Mouse (Mus musculus) limb, embryonic 11.5 days (tissue): ENCODE measurements around the gene Arhgap32. TPM values are rescaled to one million over a fixed set of nuclear protein-coding genes. Genes with fewer than 3 reads are reported as not detected.

Experiments
- ATAC-seq: fragments of 200-750 bp; cut with Nextera tagmentation; 2 replicates; pipeline ENCODE4 v1.8.0; 2017; ENCODE audit warnings: low read depth; ENCODE audit not compliant: insufficient number of reproducible peaks, low FRiP score, low TSS enrichment
- DNase-seq: peaks from one replicate; pipeline ENCODE4 v3.0.0-alpha.2; 2015; ENCODE audit warnings: low spot score
- H3K27ac ChIP-seq: fragments of 300-500 bp; sonication (generic); replicated peaks from 2 replicates; pipeline ENCODE4 v1.5.1; 2014; ENCODE audit warnings: low read depth, mild to moderate bottlenecking, low read length
- H3K27me3 ChIP-seq: fragments of 300-500 bp; sonication (generic); 2 replicates; pipeline ENCODE4 v1.6.1; 2014; ENCODE audit warnings: mild to moderate bottlenecking, low read length, mixed read lengths; ENCODE audit not compliant: control insufficient read depth, insufficient read depth
- H3K36me3 ChIP-seq: fragments of 300-500 bp; sonication (generic); 2 replicates; pipeline ENCODE4 v1.6.1; 2014; ENCODE audit warnings: mild to moderate bottlenecking, low read length, moderate library complexity, mixed read lengths; ENCODE audit not compliant: control insufficient read depth, insufficient read depth
- H3K4me1 ChIP-seq: fragments of 300-500 bp; sonication (generic); 2 replicates; pipeline ENCODE4 v1.6.1; 2014; ENCODE audit warnings: low read length, mixed read lengths; ENCODE audit not compliant: control insufficient read depth, insufficient read depth
- H3K4me2 ChIP-seq: fragments of 300-500 bp; sonication (generic); 2 replicates; pipeline ENCODE4 v1.6.1; 2014; ENCODE audit warnings: low read depth, mild to moderate bottlenecking, moderate library complexity; ENCODE audit not compliant: severe bottlenecking
- H3K4me3 ChIP-seq: fragments of 300-500 bp; sonication (generic); 2 replicates; pipeline ENCODE4 v1.5.1; 2014; ENCODE audit warnings: low read depth, low read length
- H3K9ac ChIP-seq: fragments of 300-500 bp; sonication (generic); 2 replicates; pipeline ENCODE4 v1.6.1; 2014; ENCODE audit warnings: mild to moderate bottlenecking, low read length
- H3K9me3 ChIP-seq: fragments of 300-500 bp; sonication (generic); 2 replicates; pipeline ENCODE4 v1.6.1; 2016; ENCODE audit warnings: low read length; ENCODE audit not compliant: control insufficient read depth
- WGBS: fragments of 180-500 bp; shearing (Covaris S2); extraction: QIAGEN DNeasy Blood & Tissue Kit; methylation state at CpG from one replicate; pipeline ENCODE4 v1.1.7; 2014; 5-methylcytosine and 5-hydroxymethylcytosine counted together
- polyA plus RNA-seq: library from polyadenylated mRNA; unstranded; fragments of >200 nt; fragmentation: Nextera tagmentation; extraction: Ambion mirVana; gene quantifications from 2 replicates; pipeline ENCODE4 v1.2.1, GENCODE M21; 2014

Gene Arhgap32
- polyA plus RNA-seq: 5.3 and 7.8 TPM in 2 replicates

DNA sequence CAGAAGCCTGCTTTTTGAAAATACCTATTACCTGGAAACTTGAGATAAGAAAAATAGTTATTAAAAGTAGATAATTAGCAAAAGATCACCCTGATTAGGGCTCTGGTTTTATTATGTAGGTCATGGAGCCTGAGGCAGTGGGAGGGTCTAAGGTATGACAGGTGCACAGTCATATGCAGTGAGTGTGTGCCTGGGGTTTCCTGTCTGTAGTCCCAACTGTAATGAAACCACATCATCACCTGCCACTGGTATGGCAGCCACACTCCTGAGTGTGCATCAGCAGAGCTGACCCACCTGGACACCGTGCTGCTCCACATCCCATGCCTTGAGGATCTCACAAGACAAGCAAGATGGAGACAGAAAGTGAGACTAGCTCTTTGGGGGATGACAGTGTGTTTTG lies at the start of gene Arhgap32:
Gene Arhgap32 (plus strand): TSS at position 351 of the 400 bp plus-strand sequence.
- no peak within 1 kb of the TSS for H3K9ac ChIP-seq
- H3K4me1 ChIP-seq: no peaks in the 10 kb centered on the region
- ATAC-seq: no peak
- H3K36me3 ChIP-seq: no peaks in the 10 kb centered on the region
- 83% methylated on average over 1 of the region's 1 CpGs for WGBS
- no peak within 1 kb of the TSS for H3K27ac ChIP-seq
- no peak within 1 kb of the TSS for H3K4me2 ChIP-seq
- H3K9me3 ChIP-seq: no peaks in the 10 kb centered on the region
- H3K27me3 ChIP-seq: no peaks in the 10 kb centered on the region
- no peak for DNase-seq
- H3K4me3 ChIP-seq: no peak within 1 kb of the TSS

DNA sequence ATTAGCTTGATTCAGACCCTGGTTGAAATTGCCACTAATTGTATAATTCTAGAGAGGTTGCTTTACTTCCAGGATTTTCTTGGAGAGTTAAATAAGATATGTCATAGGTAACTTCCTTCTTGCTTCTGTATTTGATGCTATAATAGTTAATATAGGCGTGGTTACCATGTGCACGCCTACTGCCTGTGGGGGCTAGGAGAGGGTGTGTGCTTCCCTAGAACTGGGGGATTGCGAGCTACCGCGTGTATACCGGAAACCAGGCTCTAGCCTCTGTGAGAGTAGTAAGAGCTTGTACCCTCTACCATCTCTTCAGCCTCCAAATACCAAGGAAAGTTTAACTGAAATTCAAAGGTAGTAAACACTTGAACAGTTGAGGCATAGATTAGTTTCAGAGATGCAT lies 43.2 kb upstream of the Arhgap32 start:
- 95% methylated on average over 6 of the region's 6 CpGs for WGBS
- no peaks in the 10 kb centered on the region for H3K4me1 ChIP-seq
- H3K9ac ChIP-seq: no peak overlapping the region
- no peak overlapping the region for H3K4me2 ChIP-seq
- H3K9me3 ChIP-seq: no peaks in the 10 kb centered on the region
- no peaks in the 10 kb centered on the region for H3K27me3 ChIP-seq
- ATAC-seq (no peak), DNase-seq (no peak)
- H3K4me3 ChIP-seq: no peak overlapping the region
- H3K36me3 ChIP-seq: no peaks in the 10 kb centered on the region
- H3K27ac ChIP-seq: no peak overlapping the region

DNA sequence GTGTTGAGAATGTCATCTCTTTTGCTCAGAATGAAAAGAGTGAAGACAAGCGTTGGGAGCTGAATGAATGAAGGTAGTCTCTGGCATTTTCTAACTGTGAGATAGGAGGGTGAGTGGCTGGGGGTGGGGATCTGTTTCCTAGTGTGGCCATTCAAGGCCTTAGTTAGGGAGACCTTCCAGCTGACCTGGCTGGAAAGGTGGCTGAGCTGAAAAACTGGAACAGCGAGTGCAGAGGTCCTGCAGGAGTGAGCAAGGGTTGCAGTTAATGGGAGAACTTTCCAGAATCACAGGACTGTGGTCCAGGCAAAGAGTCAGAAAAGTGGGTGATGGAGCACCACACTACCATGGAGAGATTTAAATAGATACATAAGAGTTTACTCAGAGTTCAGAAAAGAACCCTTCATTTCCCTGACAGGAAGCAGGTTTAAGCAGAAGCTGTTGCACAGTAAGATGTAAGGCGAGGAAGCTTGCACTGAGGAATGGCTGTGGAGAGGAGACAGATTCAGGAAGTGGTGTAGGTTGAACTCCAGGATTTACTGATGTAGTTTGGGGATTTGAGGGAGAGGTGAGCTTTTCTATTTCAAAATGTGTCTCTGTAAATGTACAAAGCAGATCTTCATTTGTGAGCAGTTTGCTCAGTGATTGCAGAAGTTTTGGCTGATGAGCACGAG lies 27.7 kb upstream of the Arhgap32 start:
- ATAC-seq: no peak
- Histone ChIP-seq H3K9ac (no peak overlapping the region), H3K4me2 (no peak overlapping the region), H3K27me3 (no peaks in the 10 kb centered on the region), H3K9me3 (no peaks in the 10 kb centered on the region), H3K4me3 (no peak overlapping the region), H3K4me1 (no peaks in the 10 kb centered on the region), H3K36me3 (no peaks in the 10 kb centered on the region), H3K27ac (no peak overlapping the region)
- DNase-seq: no peak
- 71% methylated on average over 4 of the region's 4 CpGs for WGBS

DNA sequence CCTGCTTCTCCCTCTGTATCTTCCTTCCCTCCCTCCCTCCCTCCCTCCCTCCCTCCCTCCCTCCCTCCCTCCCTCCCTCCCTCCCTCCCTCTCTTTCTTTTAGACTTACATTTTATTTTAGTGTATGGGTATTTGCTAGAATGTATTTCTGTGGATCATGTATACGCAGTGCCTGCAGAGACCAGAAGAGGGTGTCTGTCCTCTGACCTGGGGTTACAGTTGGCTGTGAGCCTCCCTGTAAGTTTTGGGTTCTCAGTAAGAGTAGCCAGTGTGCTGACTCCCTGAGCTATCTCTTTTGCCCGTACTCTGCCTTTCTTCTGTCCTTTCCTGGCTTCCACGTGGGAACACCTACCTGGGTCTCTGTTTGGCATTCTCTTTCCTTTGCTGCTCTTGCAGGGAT lies 27.1 kb upstream of the Arhgap32 start:
- Histone ChIP-seq H3K27me3 (no peaks in the 10 kb centered on the region), H3K27ac (no peak overlapping the region), H3K9me3 (no peaks in the 10 kb centered on the region), H3K4me3 (no peak overlapping the region), H3K4me1 (no peaks in the 10 kb centered on the region), H3K36me3 (no peaks in the 10 kb centered on the region), H3K4me2 (no peak overlapping the region), H3K9ac (no peak overlapping the region)
- WGBS: 65% methylated on average over 3 of the region's 3 CpGs
- ATAC-seq (no peak), DNase-seq (no peak)

DNA sequence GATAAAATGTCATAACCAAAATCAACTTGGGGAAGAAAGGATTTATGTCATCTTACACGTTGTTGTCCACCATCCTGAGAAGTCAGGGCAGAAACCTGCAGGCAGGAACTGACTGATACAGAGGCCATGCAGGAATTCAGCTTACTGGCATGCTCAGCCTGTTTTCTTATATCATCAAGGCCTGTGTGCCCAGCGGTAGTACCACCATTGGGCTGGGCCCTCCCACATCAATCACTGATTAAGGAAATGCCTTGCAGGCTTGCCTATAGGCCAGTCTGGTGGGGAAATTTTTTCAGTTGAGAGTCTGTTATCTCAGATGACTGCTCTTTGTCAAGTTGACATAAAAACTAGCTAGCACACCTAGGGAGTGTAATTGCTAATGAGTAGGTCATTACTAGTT lies 22.5 kb upstream of the Arhgap32 start:
- H3K36me3 ChIP-seq: no peaks in the 10 kb centered on the region
- no peaks in the 10 kb centered on the region for H3K27me3 ChIP-seq
- DNase-seq (no peak), ATAC-seq (no peak)
- WGBS: 31% methylated on average over 2 of the region's 2 CpGs
- no peak overlapping the region for H3K4me3 ChIP-seq
- no peaks in the 10 kb centered on the region for H3K9me3 ChIP-seq
- no peak overlapping the region for H3K27ac ChIP-seq
- H3K4me2 ChIP-seq: no peak overlapping the region
- H3K4me1 ChIP-seq: no peaks in the 10 kb centered on the region
- H3K9ac ChIP-seq: no peak overlapping the region

DNA sequence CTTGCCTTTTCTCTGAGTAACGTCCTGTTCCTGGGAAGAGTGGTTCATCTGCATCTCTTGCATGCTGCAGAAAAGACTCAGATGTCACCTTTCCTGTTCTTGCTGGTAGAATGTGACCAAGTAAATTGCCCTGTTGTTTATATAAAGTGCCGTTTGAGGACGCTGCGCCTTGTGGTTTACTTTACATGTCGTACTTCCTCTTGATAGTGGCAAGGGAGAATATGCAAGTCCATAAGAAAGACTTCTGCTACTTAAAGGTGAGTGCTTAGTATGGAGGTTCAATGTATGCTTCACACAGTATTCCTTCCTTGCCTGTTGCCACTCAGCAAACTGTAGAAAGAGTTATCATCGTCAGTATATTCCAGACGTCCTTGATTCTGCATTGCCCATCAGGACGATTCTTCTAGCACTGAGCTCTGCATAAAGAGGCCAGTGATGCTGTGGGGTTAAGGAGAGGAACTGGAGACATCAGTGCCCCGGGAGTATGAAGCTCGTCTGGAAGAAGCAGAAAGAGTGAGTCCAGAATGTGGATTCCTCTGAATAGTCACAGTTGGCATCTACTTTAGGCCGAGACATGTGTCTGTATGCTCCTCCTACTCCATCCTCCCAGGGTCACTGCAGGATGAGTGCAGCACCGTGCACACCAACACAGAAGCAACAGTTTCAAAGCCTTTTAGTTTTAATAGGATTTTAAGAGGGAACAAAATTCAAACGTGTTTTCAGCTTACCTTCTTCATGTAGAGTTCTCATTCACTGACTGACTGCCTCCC lies 21.4 kb upstream of the Arhgap32 start:
- Histone ChIP-seq H3K4me2 (no peak overlapping the region), H3K9me3 (no peaks in the 10 kb centered on the region), H3K36me3 (no peaks in the 10 kb centered on the region), H3K27me3 (no peaks in the 10 kb centered on the region), H3K4me3 (no peak overlapping the region), H3K27ac (no peak overlapping the region), H3K9ac (no peak overlapping the region), H3K4me1 (no peaks in the 10 kb centered on the region)
- DNase-seq: no peak
- no peak for ATAC-seq
- WGBS: 48% methylated on average over 13 of the region's 13 CpGs

DNA sequence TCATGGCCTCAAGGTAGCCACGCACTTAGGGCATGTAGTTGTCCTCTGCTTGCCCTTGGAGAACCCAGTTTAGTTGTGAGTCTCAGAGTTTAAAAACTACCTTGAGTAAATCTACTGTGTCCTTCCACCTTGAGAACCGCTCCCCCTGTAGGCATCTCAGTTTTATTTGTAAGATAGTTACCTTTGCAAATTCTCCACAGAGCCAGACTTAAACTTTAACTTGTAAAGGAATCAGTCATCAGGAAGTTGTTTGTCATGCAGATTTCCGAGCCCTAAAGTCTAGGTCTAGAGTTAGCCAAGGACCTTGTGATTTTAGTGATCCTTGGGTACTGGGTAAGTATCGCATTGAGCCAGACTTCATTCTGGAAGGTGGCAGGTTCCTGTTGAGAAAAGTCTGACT lies 20.4 kb upstream of the Arhgap32 start:
- 83% methylated on average over 4 of the region's 4 CpGs for WGBS

DNA sequence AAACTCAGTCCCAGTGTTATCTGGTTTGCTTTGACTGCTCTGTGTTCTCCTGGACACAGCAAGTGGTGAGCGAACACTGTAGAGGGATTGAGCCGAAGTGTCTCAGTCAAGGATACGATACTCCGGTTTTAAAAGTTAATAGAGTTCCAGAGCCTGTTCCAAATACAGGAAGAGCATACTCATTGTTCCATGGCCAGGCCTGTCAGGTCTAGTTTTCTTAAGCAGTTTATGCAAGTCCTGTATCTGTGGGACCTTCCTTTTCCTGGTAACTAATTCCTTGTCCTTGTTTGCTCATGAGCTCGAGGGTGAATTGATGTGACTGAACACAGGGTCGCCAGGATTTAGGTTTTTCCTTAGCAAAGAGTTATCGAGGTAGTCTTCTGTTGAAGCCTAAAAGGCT lies 19.4 kb upstream of the Arhgap32 start:
- H3K4me2 ChIP-seq: no peak overlapping the region
- H3K36me3 ChIP-seq: no peaks in the 10 kb centered on the region
- no peak overlapping the region for H3K4me3 ChIP-seq
- H3K4me1 ChIP-seq: no peaks in the 10 kb centered on the region
- DNase-seq: no peak
- no peak for ATAC-seq
- H3K27ac ChIP-seq: no peak overlapping the region
- no peaks in the 10 kb centered on the region for H3K9me3 ChIP-seq
- 83% methylated on average over 7 of the region's 7 CpGs for WGBS
- H3K9ac ChIP-seq: no peak overlapping the region
- H3K27me3 ChIP-seq: no peaks in the 10 kb centered on the region

More for the DNA sequence above, 20.4 kb upstream of the Arhgap32 start:
- H3K9me3 ChIP-seq: no peaks in the 10 kb centered on the region
- DNase-seq (no peak), ATAC-seq (no peak)
- H3K36me3 ChIP-seq: no peaks in the 10 kb centered on the region
- no peak overlapping the region for H3K9ac ChIP-seq
- H3K27me3 ChIP-seq: no peaks in the 10 kb centered on the region
- H3K4me1 ChIP-seq: no peaks in the 10 kb centered on the region
- H3K27ac ChIP-seq: no peak overlapping the region
- no peak overlapping the region for H3K4me2 ChIP-seq
- H3K4me3 ChIP-seq: no peak overlapping the region
